Comparison of ENCODE assay signal across 8 mouse cellular contexts in the genomic region with DNA sequence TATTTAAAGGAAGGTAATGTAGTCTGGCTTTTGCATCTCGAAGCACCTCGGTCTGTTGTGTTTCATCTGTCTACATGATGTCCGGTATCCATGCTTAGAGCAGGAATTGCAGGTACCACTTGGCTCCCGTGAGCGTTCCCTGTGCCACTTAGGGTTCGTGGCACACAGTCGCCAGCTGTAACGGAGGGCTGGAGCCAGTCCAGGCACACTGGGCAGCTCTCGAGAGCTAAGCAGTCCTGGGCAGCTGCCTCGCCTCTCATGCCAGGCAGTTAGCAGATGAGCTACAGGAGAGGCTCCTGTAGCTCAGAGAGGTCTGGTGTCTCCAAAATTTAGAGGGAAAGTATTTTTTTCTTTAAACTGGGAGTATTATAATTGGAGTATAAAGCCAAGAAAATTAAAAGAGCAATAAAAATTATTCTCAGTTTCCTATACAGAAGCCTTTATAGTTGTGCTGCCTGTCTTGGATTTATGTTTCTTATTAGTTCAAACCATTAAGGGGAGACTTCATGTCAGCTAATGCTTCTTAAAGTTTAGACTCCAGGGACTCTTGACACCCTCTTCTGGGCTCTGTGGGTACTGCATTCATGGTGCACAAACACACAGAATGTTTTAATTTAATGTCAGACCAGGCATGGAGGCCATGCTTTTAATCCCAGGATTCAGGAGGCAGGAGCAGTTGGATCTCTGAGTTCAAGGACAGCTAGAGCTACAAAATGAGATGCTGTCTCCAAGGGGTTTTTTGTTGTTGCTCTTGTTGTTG. TPM values are rescaled to one million over a fixed set of nuclear protein-coding genes. Genes with fewer than 3 reads are reported as not detected.
DNase-seq lines count a peak whose midpoint lies in the region; ATAC-seq lines count a peak whose summit lies in the region.

No protein-coding gene starts in this region.

- H3K9ac ChIP-seq in midbrain, embryonic 14.5 days (replicated peaks; ENCODE audit: low read length), result no peak overlapping the region
- H3K9ac ChIP-seq in midbrain, embryonic 16.5 days (ENCODE audit: low read depth, low read length), result no peak overlapping the region

- ATAC-seq in midbrain, embryonic 14.5 days (ENCODE audit: low FRiP score, low TSS enrichment), result no peak
- no peak for ATAC-seq in midbrain, embryonic 16.5 days
- ATAC-seq in monocyte, adult 5-6 weeks (replicated peaks; ENCODE audit: insufficient number of reproducible peaks, low FRiP score, low TSS enrichment, poor library complexity, severe bottlenecking), result no peak

- intact Hi-C loops in left cerebral cortex, postnatal 10 days (cut with DNase I), result no loop called here

- H3K4me2 ChIP-seq in midbrain, embryonic 14.5 days (ENCODE audit: low read length), result no peak overlapping the region
- no peak overlapping the region for H3K4me2 ChIP-seq in midbrain, embryonic 16.5 days (ENCODE audit: low read length)

- H3K4me3 ChIP-seq in midbrain, embryonic 14.5 days (replicated peaks; ENCODE audit: low read depth, low read length), result no peak overlapping the region
- H3K4me3 ChIP-seq in midbrain, embryonic 16.5 days (ENCODE audit: low read depth, low read length), result no peak overlapping the region
- no peak overlapping the region for H3K4me3 ChIP-seq in embryonic facial prominence, embryonic 10.5 days

- no peaks in the 10 kb centered on the region for H3K27me3 ChIP-seq in midbrain, embryonic 14.5 days (ENCODE audit: control insufficient read depth, insufficient read depth, low read length)
- H3K27me3 ChIP-seq in midbrain, embryonic 16.5 days (ENCODE audit: control insufficient read depth, insufficient read depth, low read depth, low read length), result no peaks in the 10 kb centered on the region
- H3K27me3 ChIP-seq in embryonic facial prominence, embryonic 10.5 days (replicated peaks; ENCODE audit: low read depth, poor library complexity, severe bottlenecking), result no peaks in the 10 kb centered on the region

- WGBS in midbrain, embryonic 14.5 days, result 97% methylated on average over 10 of the region's 10 CpGs
- 90% methylated on average over 10 of the region's 10 CpGs for WGBS in midbrain, embryonic 16.5 days
- 96% methylated on average over 10 of the region's 10 CpGs for WGBS in embryonic facial prominence, embryonic 10.5 days

- H3K27ac ChIP-seq in midbrain, embryonic 14.5 days (replicated peaks; ENCODE audit: low read depth, low read length), result no peak overlapping the region
- no peak overlapping the region for H3K27ac ChIP-seq in midbrain, embryonic 16.5 days (ENCODE audit: low read length)
- no peak overlapping the region for H3K27ac ChIP-seq in embryonic facial prominence, embryonic 10.5 days (replicated peaks)

- DNase-seq in embryo, embryonic 10.5 days (ENCODE audit: low spot score), result peak; percentile 69
- no peak for DNase-seq in embryo, embryonic 9.5 days (ENCODE audit: extremely low spot score)
- DNase-seq in midbrain, embryonic 14.5 days, result peak; percentile 57
- DNase-seq in embryonic facial prominence, embryonic 10.5 days (ENCODE audit: low spot score), result peak; percentile 42
- DNase-seq in lung, postnatal 10 days, result peak; percentile 40
- DNase-seq in left cerebral cortex, postnatal 10 days (ENCODE audit: extremely low spot score in 1 of 2, low spot score in 2 of 2), result no peak

- H3K4me1 ChIP-seq in midbrain, embryonic 14.5 days (ENCODE audit: control insufficient read depth, insufficient read depth, low read length), result no peaks in the 10 kb centered on the region
- H3K4me1 ChIP-seq in midbrain, embryonic 16.5 days (ENCODE audit: control insufficient read depth, insufficient read depth, low read length), result no peaks in the 10 kb centered on the region
- no peaks in the 10 kb centered on the region for H3K4me1 ChIP-seq in embryonic facial prominence, embryonic 10.5 days

- peaks cover 99% of the 10 kb centered on the region for H3K36me3 ChIP-seq in midbrain, embryonic 14.5 days (ENCODE audit: control insufficient read depth, insufficient read depth, low read length)
- peaks cover 63% of the 10 kb centered on the region for H3K36me3 ChIP-seq in midbrain, embryonic 16.5 days (ENCODE audit: control insufficient read depth, insufficient read depth, low read length)
- H3K36me3 ChIP-seq in embryonic facial prominence, embryonic 10.5 days (replicated peaks), result peaks cover 100% of the 10 kb centered on the region

- no peaks in the 10 kb centered on the region for H3K9me3 ChIP-seq in midbrain, embryonic 14.5 days (ENCODE audit: control insufficient read depth, low read length)
- H3K9me3 ChIP-seq in midbrain, embryonic 16.5 days (replicated peaks; ENCODE audit: control insufficient read depth, low read length, poor library complexity, severe bottlenecking), result no peaks in the 10 kb centered on the region
- H3K9me3 ChIP-seq in embryonic facial prominence, embryonic 10.5 days, result no peaks in the 10 kb centered on the region

RNA-seq across cellular contexts. Expression of a gene that starts 24.0 kb away (rescaled TPM):
- polyA plus RNA-seq in midbrain, embryonic 14.5 days (2014; fragmentation: Nextera tagmentation; extraction: Ambion mirVana), result 0.70 and 1.5 TPM in 2 replicates
- polyA plus RNA-seq in midbrain, embryonic 16.5 days (2015; fragmentation: Nextera tagmentation; extraction: Ambion mirVana), result 0.77 and 1.0 TPM in 2 replicates
- polyA plus RNA-seq in embryonic facial prominence, embryonic 10.5 days (2016; fragmentation: Nextera tagmentation; extraction: Ambion mirVana), result 0.35 and 0.38 TPM in 2 replicates
- not detected in 3 replicates for total RNA-seq in monocyte, adult 5-6 weeks (2017)
- total RNA-seq in left cerebral cortex, postnatal 10 days (2021), result 1 to 10 TPM; 3.1 to 3.5 TPM

RNA-seq across cellular contexts. Expression of a gene that starts 35.5 kb away (rescaled TPM):
- polyA plus RNA-seq in midbrain, embryonic 14.5 days (2014; fragmentation: Nextera tagmentation; extraction: Ambion mirVana), result 0.19 TPM in 1 of 2 replicates, not detected in the other
- 0.14 TPM in 1 of 2 replicates, not detected in the other for polyA plus RNA-seq in midbrain, embryonic 16.5 days (2015; fragmentation: Nextera tagmentation; extraction: Ambion mirVana)
- 0.10 and 0.75 TPM in 2 replicates for polyA plus RNA-seq in embryonic facial prominence, embryonic 10.5 days (2016; fragmentation: Nextera tagmentation; extraction: Ambion mirVana)
- total RNA-seq in monocyte, adult 5-6 weeks (2017), result 13.6 to 19.3 TPM (median 17.9 TPM) in 3 replicates
- total RNA-seq in left cerebral cortex, postnatal 10 days (2021), result under 1 TPM; 0.30 to 0.73 TPM

RNA-seq across cellular contexts. Expression of a gene that starts 41.7 kb away (rescaled TPM):
- 132 and 158 TPM in 2 replicates for polyA plus RNA-seq in midbrain, embryonic 14.5 days (2014; fragmentation: Nextera tagmentation; extraction: Ambion mirVana)
- 194 and 218 TPM in 2 replicates for polyA plus RNA-seq in midbrain, embryonic 16.5 days (2015; fragmentation: Nextera tagmentation; extraction: Ambion mirVana)
- 172 and 192 TPM in 2 replicates for polyA plus RNA-seq in embryonic facial prominence, embryonic 10.5 days (2016; fragmentation: Nextera tagmentation; extraction: Ambion mirVana)
- 43.2 to 64.7 TPM (median 49.7 TPM) in 3 replicates for total RNA-seq in monocyte, adult 5-6 weeks (2017)
- total RNA-seq in left cerebral cortex, postnatal 10 days (2021), result 100 to 1,000 TPM; 202 to 204 TPM

RNA-seq across cellular contexts. Expression of a gene that starts 55.9 kb away (rescaled TPM):
- 13.9 and 23.2 TPM in 2 replicates for polyA plus RNA-seq in midbrain, embryonic 14.5 days (2014; fragmentation: Nextera tagmentation; extraction: Ambion mirVana)
- polyA plus RNA-seq in midbrain, embryonic 16.5 days (2015; fragmentation: Nextera tagmentation; extraction: Ambion mirVana), result 12.7 and 13.9 TPM in 2 replicates
- polyA plus RNA-seq in embryonic facial prominence, embryonic 10.5 days (2016; fragmentation: Nextera tagmentation; extraction: Ambion mirVana), result 81.5 and 82.5 TPM in 2 replicates
- not detected in 3 replicates for total RNA-seq in monocyte, adult 5-6 weeks (2017)
- total RNA-seq in left cerebral cortex, postnatal 10 days (2021), result 1 to 10 TPM; 4.5 to 4.8 TPM

Comparison
In these comparisons a context has a peak if more than half of its experiments do, and no peak if none do; other contexts are left out.
1. DNase-seq: peak in embryo, embryonic 10.5 days (single experiment), midbrain, embryonic 14.5 days (single experiment), embryonic facial prominence, embryonic 10.5 days (single experiment) and lung, postnatal 10 days (single experiment); none in embryo, embryonic 9.5 days (single experiment) and left cerebral cortex, postnatal 10 days (0 of 2).